Mouse (Mus musculus) retina, adult 2 months (tissue): ENCODE data around the gene Ogfrl1.
A peak's percentile ranks its signal among the peaks of the same experiment; 100 is the strongest.
"Not testable (repeated sequence)": the region's sequence is repeated elsewhere in the genome, so short reads cannot be mapped to it uniquely, and the experiment has no call there.

Experiments used
- DNase-seq: peaks from one replicate; pipeline ENCODE4 v3.0.0-alpha.2; 2012; ENCODE audit warnings: low read depth, low spot score

Gene Ogfrl1

DNA sequence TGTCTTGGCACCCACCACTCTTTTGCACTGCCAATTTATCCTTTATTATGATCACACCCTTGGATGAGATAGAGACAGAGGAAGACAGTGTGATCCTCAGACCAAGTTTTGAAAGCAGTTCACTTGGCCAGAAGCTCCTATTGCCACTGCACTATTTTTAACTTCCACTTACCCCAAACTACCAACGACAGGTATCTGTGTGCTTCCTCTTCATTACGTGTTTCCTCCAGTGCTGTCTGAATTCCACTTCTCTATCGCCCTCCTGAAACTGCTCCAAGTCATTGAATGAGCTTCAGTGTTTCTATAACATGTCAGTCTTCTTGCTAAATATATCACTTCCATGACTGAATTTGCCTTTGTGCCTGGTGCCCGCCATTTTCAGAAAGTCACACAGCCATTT is at the start of gene Ogfrl1:
Gene Ogfrl1 (minus strand): TSS at position 150 of the 400 bp plus-strand sequence.
- no peak for DNase-seq

DNA sequence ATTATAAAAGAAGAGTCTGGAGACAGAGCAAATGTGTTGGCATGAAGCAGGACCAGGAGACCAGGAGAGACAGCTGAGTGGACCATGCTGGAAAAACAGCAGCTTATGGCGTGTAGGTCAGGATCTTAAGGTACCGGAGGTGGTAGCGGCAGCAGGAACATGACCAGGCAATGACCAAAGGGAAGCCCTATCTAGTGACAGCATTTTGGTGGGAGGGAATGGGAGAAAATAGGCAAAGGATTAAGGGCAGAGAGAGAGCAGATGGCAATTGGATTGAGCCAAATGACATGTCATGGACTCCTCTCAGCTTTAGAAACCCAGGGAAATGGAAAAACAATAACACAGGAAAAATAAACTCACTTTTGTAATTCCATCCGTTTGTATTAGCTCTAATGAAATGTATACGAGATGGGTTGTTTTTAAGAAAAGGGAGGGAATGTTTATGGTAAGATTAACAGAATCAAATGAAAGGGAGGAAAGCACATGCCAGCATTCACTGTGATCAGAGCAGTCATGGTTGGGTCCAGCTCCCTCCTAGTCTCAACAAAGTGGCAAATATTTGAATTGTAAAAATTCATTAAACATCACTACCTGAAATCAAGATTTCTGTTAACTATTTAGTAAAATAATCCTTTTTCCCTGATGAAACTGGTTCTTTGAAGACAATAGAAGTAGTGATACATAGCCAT is 48.3 kb upstream of the Ogfrl1 start:
- DNase-seq, result no peak

DNA sequence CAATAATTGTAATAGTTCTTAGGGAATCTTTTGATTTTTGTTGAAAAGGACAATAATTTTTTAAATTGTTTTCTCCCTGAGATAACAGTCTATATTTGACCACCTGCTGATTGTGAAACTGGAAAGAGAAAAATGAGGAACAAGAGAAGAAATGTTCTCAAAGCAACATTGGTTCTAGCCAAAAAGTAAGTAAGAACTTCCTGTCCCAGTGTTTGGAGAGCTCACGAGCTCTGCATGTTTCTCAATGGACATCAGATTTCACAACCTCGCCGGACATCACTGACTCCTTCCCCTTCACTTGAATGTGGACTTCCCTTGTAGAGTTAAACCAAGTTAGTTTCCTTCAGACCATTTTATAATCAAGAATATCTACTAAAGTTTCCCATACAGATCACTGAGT is 36.0 kb upstream of the Ogfrl1 start:
- DNase-seq, result no peak

DNA sequence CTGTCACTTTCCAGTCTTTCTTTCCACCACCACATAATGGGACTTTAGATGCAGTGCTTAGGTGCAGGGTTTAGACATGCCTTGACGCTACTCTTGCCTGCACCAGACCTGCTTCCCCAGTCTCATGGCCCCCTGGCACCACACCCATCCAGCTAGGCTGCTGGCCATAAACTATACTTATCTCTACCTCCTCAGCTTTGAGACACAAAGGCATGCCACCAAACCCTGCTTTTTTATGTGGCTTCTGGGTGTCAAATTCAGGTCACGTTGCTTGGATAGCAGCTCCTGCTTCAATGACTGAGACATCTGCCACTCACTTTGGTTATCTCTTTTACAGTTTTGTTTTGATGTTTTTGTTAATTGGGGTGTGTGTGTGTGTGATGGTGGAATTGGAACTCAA is 28.9 kb upstream of the Ogfrl1 start:
- DNase-seq, result no peak

DNA sequence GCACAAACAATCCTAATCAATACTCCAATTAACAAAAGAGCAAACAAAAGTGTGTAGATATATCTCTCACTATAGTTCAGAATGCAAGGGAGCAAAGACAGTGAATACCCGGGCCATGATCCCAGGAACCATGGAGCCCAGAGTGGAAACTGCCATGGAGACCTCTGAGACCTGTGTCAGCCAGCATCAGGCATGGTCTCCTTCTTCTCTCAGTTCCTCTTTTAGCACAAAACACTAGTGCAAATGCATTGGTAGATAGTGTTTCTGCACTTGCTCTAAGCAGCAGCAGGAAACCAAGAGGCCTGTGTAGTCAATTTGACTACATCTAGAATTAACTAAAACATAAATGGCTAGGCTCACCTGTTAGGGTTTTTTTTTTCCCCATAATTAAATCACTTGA is 21.4 kb upstream of the Ogfrl1 start:
- no peak for DNase-seq

DNA sequence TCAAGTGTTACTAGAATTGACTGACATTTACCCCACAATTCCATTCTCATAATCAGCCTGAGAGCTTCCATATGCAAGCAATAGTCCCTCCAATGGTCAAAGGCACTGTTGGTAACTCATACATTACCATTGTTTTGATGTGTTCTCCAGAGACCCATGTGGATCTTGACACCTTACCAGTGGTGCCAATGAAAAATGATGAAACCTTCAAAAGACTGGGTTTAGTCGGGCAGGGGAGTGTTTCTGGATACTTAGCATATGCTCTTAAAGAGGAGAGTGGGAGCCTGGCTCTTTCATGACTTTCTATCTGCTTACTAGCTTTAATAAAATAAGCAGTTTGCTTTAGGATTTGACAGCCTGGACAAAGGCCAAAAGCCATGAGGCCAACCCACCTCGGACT is 20.5 kb upstream of the Ogfrl1 start:
- DNase-seq, result no peak

DNA sequence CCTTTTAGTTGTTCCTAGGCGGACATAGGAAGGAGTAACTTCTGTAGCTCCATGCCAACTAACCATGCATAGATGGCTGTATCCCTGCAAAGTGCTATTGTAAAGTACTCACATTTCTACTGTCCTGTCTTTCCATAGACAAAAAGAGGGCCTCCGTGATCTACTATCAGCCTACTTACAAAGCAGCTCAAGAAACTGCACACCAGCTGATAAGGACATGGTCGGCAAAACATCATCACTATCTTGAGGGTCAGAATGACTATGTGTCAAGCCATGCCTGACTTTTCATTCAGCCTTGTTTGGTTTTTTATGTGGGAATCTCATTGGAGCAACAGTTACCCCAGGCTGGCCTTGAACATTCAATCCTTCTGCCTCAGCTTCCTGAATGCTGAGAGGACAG is 20.0 kb upstream of the Ogfrl1 start:
- no peak for DNase-seq

DNA sequence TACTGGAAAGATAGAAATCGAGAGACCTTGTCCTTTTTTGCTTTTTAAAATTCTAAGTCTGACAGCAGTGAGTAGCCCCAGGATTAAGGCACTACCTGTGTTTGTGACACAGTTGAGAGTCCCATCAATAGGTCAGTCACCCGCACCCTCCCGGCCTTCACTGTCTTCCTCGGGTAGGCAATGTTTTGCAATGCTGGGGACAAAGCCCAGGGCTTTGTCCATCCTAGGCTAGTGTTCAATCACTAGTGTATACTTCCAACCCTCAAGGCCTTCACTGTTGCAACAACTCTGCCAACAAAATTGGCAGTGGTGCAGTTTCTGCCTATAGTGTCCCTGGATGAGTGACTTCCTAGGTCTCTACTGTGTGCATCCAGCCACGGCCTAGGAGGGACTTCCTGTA is 14.0 kb upstream of the Ogfrl1 start:
- no peak for DNase-seq

DNA sequence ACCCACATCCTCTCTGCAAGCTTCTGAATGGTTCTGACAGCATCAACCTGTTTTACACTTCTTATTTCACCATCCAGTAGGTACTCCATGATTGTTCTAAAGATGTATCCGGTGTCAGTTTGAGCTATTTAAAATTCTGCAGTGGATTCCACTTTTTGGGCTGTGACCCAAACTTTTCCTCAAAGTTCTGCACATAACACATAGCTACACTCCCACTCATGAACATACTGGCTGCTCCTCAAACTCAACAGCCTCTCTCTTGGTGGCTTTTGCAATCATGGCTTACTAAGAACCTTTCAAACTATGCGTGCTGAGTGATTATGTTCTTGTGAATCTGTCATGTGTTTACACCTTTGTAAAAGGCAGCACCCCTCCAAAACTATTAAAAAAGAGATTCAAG is 12.4 kb upstream of the Ogfrl1 start:
- DNase-seq, result no peak

DNA sequence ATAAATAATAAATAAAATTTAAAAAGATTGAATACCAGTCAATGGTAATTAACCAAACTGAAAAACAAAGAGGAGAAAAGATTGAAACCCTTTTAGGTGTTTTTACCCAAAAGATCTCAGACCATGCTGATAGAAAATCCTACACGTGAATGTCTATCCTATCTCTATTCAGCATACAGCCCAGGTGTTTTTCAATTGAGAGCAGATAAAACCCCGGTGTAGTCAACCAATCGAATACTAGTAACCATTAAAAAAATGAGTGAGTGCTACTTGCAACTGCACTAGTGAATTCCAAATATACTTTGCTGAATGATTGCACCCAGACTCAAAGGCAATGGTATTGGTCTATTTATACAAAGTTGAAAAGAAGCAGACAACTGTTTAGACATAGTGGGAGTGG is 4.8 kb upstream of the Ogfrl1 start:
- no peak for DNase-seq

DNA sequence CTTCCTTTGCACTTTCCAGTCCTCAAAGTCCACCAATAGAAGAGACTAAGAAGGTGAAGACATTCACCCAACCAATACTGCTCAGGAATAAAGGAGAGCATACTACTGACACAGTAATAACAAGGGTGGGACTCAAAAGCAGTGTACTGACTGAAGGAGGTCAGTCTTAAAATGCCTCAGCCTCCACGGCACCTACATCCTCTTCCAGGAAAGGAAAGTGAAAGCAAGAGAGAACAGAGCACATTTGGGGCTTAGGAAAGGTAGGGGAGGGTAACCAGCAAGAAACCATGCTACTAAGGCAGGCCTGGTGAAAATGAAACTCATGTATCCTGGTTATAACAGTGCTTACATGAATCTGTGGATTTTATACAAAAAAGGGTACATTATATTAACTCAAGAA is 2.0 kb upstream of the Ogfrl1 start:
- no peak for DNase-seq

DNA sequence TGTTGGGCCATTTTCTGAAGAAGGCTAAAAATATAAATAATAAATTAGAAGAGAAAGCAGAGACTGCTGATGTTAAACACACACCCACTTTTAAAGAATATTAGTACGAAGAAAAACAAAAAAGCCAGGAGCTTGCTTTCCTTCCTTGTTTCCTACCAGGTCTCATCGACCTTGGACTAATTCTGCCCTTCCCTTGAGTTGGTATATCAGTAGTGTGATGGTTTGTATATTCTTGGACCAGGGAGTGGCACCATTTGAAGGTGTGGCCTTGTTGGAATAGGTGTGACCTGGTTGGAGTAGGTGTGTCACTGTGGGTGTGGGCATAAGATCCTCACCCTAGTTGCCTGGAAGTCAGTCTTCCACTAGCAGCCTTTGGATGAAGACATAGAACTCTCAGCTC is 3.2 kb downstream of the Ogfrl1 start:
- DNase-seq, result not testable (repeated sequence)

DNA sequence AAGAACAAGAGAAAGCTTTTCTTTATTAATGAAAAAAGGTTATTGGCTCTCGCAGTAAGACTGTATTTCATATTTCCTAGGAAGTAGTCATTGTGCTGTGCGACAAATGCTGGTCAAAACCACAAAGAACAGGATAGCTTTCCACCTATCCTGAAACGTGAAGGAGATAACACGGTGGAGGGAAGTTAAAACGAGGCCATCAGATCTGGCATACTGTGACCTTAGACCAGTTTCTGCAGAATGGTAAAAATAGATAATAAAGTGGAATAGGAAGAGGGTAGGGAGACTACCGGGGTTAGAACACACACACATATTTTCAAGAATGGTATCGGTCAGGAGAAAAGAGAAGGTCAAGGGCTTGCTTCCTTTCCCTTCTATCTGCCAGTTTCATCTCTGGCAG is 5.8 kb downstream of the Ogfrl1 start:
- no peak for DNase-seq

DNA sequence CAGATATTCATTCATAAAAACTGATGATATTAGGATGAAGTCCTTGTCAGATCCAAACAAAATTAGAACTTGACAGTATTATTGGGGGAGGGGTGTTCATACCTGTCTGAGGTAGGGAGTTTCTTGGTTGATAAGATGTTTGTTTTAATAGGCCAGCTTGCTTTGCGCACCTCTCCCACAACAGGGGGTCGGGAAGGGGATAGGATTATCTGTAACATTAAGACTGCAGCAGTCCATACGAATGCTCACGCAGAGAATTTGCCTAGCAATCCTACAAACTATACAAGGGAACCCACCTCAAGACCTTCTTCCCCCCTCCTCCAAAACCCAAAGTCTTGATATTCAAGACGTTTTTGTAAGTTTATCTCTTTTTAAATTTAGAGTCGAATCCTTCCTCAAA is 13.2 kb downstream of the Ogfrl1 start:
- no peak for DNase-seq

DNA sequence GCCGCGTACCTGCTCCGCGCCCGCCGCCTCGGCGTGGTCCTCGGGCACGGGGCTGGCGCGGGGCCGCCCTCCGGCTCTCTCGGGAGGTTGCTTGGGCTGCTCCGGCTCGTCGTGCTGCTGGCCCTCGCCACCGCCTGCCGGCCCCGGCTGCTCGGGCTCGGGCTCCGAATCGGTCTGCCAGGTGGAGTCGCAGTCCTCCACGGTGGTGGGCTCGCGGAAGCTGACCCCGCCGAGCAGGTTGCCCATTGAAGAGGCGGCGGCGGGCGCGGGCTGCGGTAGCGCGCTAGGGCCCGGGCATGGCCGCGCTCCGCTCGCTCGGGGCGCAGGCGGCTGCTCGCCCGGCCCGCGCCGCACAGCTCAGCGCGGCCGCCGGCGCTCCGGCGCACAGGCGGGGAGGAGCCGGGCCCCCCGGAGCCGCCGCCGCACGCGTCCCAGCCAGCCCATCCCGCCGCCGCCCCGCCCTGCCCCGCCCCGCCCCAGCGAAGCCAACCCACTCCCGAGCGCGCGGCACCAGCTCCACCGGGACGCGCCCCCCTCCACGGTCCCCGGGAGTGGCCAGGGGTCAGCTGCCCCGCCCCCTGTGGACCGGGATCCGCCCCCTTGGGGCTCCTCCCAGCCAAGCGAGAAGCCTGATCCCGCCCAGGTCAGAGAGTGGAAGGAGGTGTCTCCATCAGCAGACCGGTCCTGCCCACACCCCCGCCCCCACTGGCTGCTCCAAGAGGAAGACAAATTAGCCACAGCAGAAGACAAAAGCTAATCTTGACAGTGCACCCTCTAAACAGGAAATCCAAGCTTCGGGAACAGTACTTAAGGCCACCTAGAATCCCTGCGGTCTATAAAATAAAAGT is 14.5 kb downstream of the Ogfrl1 start:
- peak; percentile 90 for DNase-seq

DNA sequence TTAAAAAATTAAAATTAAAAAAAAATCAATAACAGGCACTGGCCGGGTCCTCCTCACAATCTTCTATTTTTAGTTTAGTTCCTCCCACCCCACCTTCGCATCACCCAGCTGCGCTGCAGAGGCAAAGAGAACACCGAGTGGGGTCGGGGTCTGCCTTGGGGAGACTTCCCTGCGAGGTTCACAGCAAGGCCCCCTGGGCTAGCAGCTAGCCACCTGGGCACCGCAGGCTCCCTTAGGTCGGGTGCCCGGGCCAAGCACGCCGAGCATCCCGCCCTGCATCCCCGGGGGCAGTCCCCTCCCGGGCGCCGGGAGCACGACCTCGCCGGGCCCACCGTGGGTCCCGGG is 15.1 kb downstream of the Ogfrl1 start:
- no peak for DNase-seq

DNA sequence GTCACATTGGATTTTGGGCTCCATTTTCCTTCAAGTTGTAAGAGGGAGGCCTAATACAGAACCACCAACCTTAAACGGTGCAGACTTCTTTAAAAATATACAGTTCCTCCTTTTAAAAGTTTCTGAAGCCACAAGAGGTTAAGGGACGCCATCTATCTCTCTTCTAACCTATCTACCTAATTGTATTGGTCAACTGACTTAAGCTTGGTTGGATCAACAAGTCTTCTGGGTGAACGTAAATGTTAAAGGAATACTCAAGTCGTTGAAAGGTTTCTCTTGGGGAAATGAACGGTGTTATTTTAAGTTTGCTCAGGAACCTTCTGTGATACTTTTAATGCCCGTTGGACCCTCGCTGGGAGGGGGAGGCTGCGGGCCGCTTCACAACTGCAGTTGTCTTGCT is 15.5 kb downstream of the Ogfrl1 start:
- DNase-seq, result no peak

DNA sequence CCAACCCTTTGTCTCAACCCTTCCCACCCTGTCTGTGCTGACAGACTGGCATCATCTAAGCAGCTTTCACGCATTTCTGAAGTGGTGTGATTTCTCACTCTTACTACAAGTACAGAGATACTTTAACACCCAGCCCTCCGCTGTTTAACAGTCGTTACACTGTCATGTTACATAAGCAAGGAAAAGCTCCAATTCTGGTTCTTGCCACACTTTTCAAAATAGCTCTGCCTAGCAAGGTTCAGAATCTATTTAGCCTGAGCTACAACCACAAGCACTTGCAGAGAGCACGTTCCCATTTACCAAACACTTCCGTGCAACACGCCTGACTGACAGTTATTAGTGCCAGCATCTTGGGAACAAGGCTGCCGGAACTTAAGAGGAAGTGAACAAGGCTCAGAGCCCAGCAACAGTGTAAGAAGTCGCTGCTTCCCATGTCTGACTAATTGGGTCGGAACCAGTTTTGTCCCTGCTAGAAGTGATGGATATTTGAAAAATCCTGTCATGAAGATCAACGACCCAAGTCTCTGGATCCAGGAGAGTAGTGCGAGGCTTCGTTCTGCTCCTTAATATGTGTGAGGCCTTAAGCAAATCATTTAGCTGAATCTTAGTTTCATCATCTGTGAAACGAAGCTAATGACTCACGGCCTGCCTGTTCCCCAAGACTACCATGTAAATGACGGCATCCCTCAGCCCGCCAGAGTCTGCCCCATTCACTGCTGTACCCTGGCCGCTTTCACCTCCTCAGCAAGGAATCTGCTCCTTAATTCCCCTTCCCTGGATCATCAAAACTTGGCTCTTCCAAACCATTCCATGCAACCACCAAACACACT is 17.4 kb downstream of the Ogfrl1 start:
- DNase-seq, result no peak

DNA sequence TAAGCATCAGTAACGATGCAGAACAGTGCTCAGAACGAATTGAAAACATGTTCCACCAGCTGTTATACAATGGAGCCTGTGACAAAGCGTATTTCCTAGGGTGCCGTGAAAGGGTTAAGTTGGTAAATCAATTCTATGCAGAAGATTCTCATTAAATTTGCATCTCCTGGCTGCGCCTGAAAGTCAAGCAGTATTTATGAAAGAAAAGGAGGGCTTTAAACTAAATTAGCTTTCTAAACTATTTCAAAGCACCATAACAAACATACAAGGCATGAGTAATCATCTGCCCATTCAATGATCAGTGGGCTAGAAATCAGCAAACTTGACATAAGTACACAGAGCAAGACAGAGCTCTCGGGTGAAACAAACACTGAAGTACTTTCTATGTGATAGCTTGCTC is 18.3 kb downstream of the Ogfrl1 start:
- DNase-seq, result no peak

DNA sequence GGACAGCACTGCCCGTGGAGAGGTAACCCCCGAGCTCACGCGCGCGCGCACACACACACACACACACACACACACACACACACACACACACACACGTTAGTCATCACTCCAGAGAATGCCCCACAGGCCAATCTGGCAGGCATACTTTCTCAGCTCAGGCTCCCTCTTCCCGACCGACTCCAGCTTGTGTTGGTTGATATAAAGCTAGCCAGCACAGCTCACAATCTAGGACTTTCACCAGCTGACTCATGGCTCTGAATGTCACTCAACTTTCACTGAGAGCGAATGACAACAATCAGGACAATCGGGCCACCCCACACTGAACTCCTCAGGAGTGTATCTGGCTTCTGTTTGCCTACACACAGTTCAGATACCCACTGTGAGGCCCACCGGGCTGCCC is 20.0 kb downstream of the Ogfrl1 start:
- DNase-seq, result no peak

DNA sequence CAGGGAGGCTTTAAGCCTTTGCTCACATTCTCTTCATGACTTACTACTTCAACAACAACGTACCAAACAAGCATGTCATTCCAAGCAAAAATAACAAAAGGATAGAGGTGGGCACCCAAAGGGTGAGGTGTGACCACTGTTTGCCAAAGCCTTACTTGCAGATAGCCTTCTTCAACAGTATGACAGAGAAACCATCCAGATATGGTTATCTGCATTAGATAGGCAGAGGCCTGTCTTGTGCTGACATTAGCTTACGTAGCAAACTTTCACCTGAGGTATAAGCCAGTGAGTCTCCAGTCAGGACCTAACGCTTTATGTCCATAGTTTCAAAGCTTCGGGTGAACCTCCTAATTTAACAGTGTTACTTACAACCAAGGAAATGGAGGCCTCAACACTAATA is 23.4 kb downstream of the Ogfrl1 start:
- no peak for DNase-seq

DNA sequence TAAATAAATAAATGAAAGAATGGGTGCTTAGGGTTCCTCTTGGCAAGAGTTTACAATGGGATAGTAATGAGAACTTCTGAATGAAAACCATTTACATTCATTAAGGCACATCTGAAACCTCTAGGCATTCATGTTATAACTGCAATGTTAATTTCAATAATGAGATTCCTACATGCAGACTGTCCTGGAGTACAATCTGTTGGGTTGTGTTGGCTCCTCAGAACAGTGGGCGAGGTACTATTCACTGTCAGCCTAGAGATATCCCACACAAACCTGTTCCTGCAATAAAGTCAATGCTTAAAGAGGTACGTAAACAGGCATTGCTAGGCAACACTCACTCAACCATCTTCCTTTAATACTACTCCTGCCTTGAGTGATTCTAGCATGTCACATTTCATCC is 32.0 kb downstream of the Ogfrl1 start:
- DNase-seq, result no peak

DNA sequence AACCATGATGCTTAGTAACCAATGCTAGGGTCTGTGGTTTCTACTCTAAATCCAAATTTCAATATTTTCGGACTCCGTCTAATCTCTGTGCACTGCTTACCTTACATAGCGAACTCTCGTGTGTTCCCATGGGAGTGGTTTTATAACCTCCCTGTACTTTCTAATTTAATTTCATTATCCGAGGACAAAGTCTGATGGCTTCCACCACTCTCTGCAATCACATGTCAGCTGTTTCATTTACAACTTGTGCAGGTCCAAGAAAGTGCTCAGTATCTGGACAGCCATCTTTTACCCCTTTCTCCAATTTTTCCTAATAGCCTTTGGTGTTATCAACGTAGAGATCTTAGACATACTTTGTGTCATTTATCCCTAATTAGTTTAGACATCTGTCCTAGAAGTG is 44.7 kb downstream of the Ogfrl1 start:
- DNase-seq, result no peak
